Mouse (Mus musculus) embryonic fibroblast, embryonic 13.5 days (primary cell): ENCODE measurements at regions not wholly inside any gene's neighbourhood (a gene's known extent, or its start where the extent isn't known, plus 50 kb on each side); places are given as distances from the start of the nearest gene placed in this dataset.

Experiments used
- CTCF ChIP-seq: IDR thresholded peaks from 2 replicates; pipeline ENCODE4 v1.5.1; 2011; ENCODE audit warnings: mild to moderate bottlenecking, control low read depth, low read length, moderate library complexity, borderline replicate concordance; ENCODE audit not compliant: insufficient read depth
- POLR2A ChIP-seq: IDR thresholded peaks from 2 replicates; pipeline ENCODE4 v1.6.1; 2011; ENCODE audit warnings: low read depth, mild to moderate bottlenecking, control low read depth, low read length, moderate library complexity

DNA sequence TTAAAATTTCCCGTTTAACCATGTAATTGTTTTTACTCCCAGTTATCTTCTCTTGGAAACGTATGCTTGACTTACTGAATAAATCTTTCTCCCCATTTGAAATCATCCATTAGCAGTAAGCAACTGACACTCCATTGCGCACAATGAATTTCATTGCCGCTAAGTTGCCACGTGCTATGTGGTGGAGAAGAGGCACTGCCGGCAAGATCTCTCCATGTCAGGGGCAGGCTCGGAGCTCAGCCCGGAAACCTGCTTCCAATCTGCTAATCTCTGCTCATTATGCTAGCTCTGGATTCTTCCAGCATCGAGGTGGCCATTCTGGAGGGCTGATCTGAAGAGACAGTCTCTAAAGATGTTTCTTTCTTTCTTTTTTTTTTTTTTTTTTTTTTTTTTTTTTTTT is 63.7 kb upstream of the Ces5a start:
- TF ChIP-seq CTCF (no peak), POLR2A (no peak)
